Mouse (Mus musculus) gastrocnemius, postnatal 14 days (tissue): Measurements from ENCODE around the gene Msantd1. TPM values are rescaled to one million over a fixed set of nuclear protein-coding genes. Genes with fewer than 3 reads are reported as not detected.

Experiments used
- DNase-seq: peaks from one replicate; pipeline ENCODE4 v3.0.0; 2021; ENCODE audit warnings: mixed read lengths
- intact Hi-C: fragments of 180-260 bp; cut with DNase I; formaldehyde crosslinking; loops from one replicate; pipeline ENCODE4 v1.15.1; 2025; ENCODE audit warnings: low total_unique reads
- total RNA-seq, 2 experiments: library from RNA; stranded (reverse); gene quantifications; 2 replicates each; pipeline ENCODE4 v1.2.3; 2021

Msantd1 gene
- total RNA-seq, 2 experiments from 2014 or later: 0.10 to 0.29 TPM

GRCm38 (mm10) chr5:34956151-34956550 is 48.3 kb downstream of the Msantd1 start:
- intact Hi-C loops: no loop called here
- no peak for DNase-seq

- intact Hi-C loops: no loop called here
- peak; percentile 30 for DNase-seq
Measured at GRCm38 (mm10) chr5:34957015-34957414, 49.2 kb downstream of the Msantd1 start.

- intact Hi-C loops: no loop called here
- DNase-seq: no peak
Measured at GRCm38 (mm10) chr5:34960021-34960420, 52.2 kb downstream of the Msantd1 start.

GRCm38 (mm10) chr5:34965531-34965930 is 57.7 kb downstream of the Msantd1 start:
- intact Hi-C loops: no loop called here
- DNase-seq: no peak

GRCm38 (mm10) chr5:34968386-34968785 is 60.6 kb downstream of the Msantd1 start:
- intact Hi-C loops: no loop called here
- no peak for DNase-seq

- DNase-seq: no peak
- intact Hi-C loops: no loop called here
Measured at GRCm38 (mm10) chr5:34972471-34972870, 64.7 kb downstream of the Msantd1 start.

Other genes starting within 250 kb of the Msantd1 start
- 10 to 100 TPM in 1 of 2 experiments, 1 to 10 TPM in 1; 8.0 to 11.3 TPM for gene Nop14, start 247.9 kb upstream of the Msantd1 start, total RNA-seq
- under 1 TPM; 0.64 to 0.96 TPM for gene Grk4, start 247.6 kb upstream of the Msantd1 start, total RNA-seq
- gene Htt, start 146.3 kb upstream of the Msantd1 start, total RNA-seq: 1 to 10 TPM; 7.1 to 8.1 TPM
- gene Rgs12, start 41.4 kb downstream of the Msantd1 start, total RNA-seq: 1 to 10 TPM; 7.1 to 8.6 TPM
- under 1 TPM; 0.42 to 0.45 TPM for gene Hgfac, start 133.5 kb downstream of the Msantd1 start, total RNA-seq
- gene Dok7, start 148.8 kb downstream of the Msantd1 start, total RNA-seq: 10 to 100 TPM; 30.0 to 33.3 TPM
- 10 to 100 TPM; 33.0 to 36.7 TPM for gene Lrpap1, start 197.8 kb downstream of the Msantd1 start, total RNA-seq